Mouse (Mus musculus): Measurements from ENCODE around the gene Capn9.

The Capn9 gene

DNA sequence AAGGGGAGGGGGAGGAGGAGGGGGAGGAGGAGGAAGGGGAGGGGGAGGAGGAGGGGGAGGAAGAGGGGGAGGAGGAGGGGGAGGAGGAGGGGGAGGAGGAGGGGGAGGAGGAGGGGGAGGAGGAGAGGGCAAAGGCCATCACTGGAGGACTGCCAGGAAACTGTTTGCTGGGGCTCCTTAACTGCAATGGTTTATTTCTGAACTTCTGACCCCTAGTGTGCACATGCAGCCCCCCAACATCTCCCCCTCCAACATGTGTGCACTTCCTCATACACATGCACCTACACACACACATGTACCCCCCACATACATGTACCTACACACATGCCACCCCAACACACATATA lies 3.5 kb upstream of the Capn9 start:
- no peak for DNase-seq

DNA sequence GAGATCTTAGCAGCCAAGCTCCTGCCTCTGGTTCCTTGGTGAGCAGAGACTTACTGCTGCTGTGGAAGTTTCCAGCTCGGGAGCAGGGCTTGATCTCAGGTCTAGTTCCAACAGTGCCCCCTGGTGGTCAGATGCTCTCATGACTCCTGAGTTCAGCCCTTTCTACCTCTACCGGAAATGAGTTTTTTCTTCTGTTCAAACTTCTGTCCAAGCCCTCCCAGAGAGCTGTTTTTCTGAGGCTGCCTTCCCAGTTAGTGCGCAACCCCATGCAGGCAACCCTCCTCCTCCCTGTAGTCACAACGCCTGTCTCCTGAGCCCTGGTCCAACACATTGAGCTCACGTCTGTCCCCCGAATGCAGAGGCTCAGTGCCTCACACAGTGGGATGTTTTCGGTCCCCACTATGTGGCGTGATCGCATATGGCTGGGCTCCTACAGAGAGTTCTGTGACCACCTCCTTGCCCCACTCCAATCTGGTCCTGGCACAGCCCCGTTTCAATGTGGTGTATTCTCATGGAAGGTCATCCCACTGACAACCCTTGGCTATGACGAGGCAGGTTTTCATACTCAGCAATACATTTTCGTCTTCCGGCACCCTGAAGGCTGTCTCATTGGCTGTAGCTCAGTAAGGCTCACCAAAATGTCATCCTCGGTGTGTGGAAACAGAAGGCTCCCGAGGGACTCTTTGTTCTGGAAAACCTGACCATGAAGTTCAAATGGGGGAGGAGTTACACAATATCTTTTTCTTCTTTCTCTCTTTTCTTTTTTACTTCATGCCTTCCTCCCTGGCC lies 2.2 kb upstream of the Capn9 start:
- DNase-seq: peak; percentile 95

DNA sequence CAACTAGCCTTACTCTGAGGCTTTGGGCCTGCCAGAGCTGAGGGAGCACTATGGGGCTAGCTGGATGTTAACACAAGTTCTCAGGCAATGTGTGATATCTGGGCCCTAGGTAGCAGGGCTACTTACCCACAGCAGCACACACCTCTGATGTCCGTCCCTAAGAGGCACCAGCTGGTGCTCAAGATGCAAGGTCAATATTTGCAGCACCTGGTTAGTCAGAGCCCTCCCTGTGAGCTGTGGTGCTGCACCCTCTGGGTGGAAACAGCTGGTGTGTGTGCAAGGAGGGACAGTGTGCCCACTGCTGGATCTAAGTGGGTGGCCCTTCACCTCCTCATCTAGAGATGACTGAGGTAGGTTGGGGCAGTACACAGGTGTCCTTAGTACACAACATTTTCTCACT lies 840 bp downstream of the Capn9 start:
- no peak for DNase-seq

- peak; percentile 19 for DNase-seq
Measured at GRCm38 (mm10) chr8:124585718-124586425, 10.0 kb downstream of the Capn9 start.

GRCm38 (mm10) chr8:124586556-124586955 lies 10.6 kb downstream of the Capn9 start:
- no peak for DNase-seq

DNA sequence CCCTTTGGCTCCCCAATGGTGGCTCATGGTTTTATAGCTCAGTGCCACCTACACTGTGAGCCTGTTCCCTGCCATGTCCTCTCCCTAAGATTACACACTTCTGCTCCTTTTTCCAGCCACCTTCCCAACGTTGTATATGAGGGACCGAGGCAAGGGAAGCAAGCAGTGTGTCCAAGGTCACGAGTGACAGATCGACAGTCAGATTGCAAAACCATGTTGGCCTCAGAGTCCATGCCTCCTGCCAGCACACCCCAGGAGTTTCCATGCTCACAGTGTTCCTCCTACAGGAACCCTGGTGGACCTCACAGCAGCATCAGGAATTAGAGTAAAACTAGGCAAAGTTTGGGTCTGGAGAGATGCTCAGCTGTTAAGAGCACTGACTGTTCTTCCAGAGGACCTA lies 13.5 kb downstream of the Capn9 start:
- DNase-seq: no peak

DNA sequence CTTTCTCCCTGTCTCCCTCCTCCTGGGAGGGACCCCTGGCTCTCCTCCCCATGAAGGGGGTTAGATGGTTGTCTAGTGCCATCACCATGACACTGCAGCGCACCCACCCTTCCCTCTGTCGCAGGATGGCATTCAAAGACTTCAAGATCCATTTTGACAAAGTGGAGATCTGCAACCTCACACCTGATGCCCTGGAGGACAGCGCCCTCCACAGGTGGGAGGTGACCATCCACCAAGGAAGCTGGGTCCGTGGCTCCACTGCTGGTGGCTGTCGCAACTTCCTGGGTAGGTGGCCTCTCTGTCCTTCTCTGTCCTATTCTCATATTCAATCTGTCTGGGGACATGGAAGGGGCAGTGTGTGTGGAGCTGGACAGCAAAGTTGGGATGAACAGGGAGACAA lies 28.2 kb downstream of the Capn9 start:
- no peak for DNase-seq

DNA sequence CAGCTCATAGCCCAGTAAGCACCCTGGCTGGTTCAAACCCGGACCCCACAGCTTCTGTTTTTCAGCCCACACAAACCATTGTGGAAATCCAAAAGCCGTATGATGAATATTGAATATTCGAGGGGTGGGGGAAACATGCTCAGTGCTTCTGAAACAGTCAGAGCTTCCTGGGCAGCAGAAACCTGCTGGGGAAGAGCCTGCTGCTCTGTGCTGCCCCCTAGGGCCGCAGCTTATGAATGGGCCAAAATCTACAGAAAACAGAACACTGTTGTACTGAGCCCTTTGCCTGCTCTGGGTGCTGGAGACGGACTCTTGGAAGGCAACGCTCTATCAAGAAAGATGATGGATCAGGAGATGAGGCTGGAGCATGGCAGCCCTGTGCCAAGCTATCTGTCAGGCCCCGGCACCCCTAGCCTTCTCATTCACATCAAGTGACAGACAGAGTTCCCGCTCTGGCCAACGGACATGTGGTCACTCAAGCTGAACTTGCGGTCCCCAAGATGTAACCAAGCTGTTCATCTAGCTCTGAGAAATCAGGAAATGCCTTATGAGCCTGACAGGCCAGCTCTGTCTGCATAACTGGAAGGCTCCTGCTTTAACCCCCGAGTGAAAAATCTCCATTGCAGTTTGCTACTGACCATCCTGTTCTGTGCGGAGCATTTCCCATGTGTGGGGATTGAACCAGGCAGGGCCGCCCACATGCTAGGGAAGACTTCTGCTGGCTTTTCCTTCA lies 32.5 kb downstream of the Capn9 start:
- DNase-seq: peak; percentile 44

GRCm38 (mm10) chr8:124608972-124609353 lies 33.1 kb downstream of the Capn9 start:
- peak; percentile 48 for DNase-seq

GRCm38 (mm10) chr8:124614325-124614724 lies 38.4 kb downstream of the Capn9 start:
- DNase-seq: no peak

DNA sequence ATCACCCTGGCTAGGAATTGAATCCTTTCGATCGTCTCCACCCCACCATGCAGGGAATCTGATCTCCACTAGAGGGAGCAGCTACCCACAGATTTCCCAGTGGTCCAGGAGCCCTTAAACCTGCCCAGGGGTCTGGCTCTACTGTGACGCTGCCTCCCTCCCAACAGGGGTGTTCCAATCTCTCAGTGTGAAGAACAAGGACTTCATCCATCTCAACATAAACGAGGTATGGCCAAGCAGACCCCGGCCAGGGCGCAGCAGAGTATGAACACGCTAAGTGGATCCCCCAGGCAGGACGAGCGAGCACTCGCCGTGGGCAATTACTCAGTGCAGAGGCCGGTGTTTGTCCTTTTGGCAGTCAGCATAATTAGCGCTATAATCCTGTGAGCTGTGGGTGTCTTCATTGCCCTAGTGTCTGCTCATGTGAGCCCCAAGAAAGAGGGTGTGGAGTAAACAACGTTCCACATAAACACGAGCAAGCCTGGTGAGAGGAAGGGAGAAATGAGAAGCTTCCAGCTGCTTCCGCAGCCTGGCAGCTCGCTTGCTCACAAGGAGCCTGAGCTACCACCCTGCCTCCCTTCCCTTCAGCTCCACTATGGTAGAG lies 41.5 kb downstream of the Capn9 start:
- peak; percentile 87 for DNase-seq

- no peak for DNase-seq
Measured at GRCm38 (mm10) chr8:124618252-124618651, 42.3 kb downstream of the Capn9 start.

- DNase-seq: no peak
Measured at GRCm38 (mm10) chr8:124621255-124621654, 45.3 kb downstream of the Capn9 start.

- DNase-seq: no peak
Measured at GRCm38 (mm10) chr8:124626251-124626650, 50.3 kb downstream of the Capn9 start.

GRCm38 (mm10) chr8:124630489-124630888 lies 54.6 kb downstream of the Capn9 start:
- DNase-seq: peak; percentile 78

DNA sequence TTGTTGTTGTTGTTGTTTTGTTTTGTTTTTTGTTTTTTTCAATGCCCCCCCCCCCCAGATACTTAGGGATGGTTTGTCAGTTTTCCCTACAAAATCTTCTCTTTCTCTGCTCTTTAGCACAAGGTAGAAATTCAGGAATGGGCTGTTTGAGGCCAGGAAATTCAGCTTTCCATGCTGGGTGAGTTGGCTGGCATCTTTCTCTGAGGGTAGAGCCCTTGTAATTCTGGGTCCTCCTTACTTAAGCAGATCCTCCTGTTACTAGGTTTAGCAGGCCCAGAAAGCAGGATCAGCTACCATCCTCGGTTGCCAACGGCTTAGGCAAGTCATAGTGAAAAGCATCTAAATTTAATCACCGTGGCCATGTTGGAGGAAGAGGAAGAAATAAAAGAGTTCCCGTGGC lies 55.0 kb downstream of the Capn9 start:
- DNase-seq: no peak

DNA sequence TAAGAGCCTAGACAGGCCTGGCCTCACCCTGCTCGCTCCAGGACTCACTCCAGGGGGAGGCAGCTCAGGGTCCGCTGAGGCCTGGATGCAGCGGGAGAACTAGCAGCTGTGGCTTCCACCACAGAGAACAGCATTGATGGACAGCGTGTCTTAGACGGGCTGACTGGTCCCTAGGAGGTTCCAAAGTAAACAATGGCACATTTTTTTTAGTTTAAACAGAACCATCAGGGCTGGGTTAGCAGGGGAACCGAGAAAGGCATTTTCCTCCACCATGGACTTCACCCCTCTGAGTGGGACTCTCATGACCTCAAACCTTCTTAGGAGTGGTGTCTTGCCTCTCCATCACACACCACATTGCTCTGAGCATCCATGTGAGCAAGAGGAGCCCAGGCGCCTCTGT lies 56.1 kb downstream of the Capn9 start:
- peak; percentile 45 for DNase-seq

GRCm38 (mm10) chr8:124633001-124633703 lies 57.2 kb downstream of the Capn9 start:
- peak; percentile 88 for DNase-seq

GRCm38 (mm10) chr8:124634411-124635246 lies 58.7 kb downstream of the Capn9 start:
- DNase-seq: no peak

DNA sequence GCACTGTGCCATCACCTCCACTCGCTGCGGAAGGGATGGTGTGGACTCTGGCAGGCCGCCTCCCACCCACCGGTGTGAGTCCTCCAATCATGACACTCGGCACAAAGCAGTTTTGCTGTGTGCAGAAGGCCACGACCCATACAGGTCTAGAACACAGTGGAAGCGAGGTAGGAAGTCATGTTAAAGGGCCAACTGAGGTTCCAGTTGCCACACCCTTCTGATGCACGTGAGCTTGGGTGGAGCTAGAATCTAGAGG lies 59.3 kb downstream of the Capn9 start:
- no peak for DNase-seq

DNA sequence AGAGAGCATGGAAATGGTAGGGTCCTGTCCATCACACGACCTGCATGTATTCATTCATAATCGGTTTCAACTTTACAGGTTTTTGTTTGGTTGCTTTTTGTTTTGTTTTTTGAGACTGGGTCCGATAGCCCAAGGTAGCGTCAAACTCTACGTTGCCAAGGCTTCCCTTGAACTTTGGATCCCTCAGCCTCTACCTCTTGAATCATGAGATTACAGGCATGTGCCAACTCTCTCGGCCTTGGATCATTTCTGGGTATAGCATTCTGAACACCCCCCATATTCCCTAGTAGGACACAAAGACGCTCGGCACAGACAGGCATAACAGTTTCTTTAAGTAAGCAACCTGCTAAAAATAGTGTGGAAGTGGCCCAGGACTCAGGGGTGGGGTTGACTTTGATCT lies 65.7 kb downstream of the Capn9 start:
- DNase-seq: no peak

All from kidney, postnatal 10 days (tissue).